Mouse (Mus musculus) limb, embryonic 10.5 days (tissue): ENCODE measurements around the gene Patl2. TPM values are rescaled to one million over a fixed set of nuclear protein-coding genes. Genes with fewer than 3 reads are reported as not detected.

Experiments used
- polyA plus RNA-seq: library from polyadenylated mRNA; unstranded; fragments of >200 nt; fragmentation: Nextera tagmentation; extraction: Ambion mirVana; gene quantifications from 2 replicates; pipeline ENCODE4 v1.2.1, GENCODE M21; 2016

The Patl2 gene
- polyA plus RNA-seq, 1 experiment from 2014 or later, result not detected

Other genes with a start within 250 kb of the Patl2 start
- 48.1 and 64.5 TPM in 2 replicates for gene Ctdspl2, start 230.2 kb downstream of the Patl2 start, polyA plus RNA-seq
- gene Mageb3, start 230.1 kb downstream of the Patl2 start, polyA plus RNA-seq, result 0.26 and 0.54 TPM in 2 replicates
- 13.1 and 13.6 TPM in 2 replicates for gene Eif3j1, start 157.6 kb downstream of the Patl2 start, polyA plus RNA-seq
- 9.8 and 12.1 TPM in 2 replicates for gene Spg11, start 67.8 kb downstream of the Patl2 start, polyA plus RNA-seq
- 73.7 and 87.1 TPM in 2 replicates for gene B2m, start 38.5 kb downstream of the Patl2 start, polyA plus RNA-seq
- gene Trim69, start 25.5 kb downstream of the Patl2 start, polyA plus RNA-seq, result 0.08 TPM in 1 of 2 replicates, not detected in the other
- gene Terb2, start 83 bp upstream of the Patl2 start, polyA plus RNA-seq, result not detected in 2 replicates
- 15.4 and 17.7 TPM in 2 replicates for gene Sord, start 48.6 kb upstream of the Patl2 start, polyA plus RNA-seq
- gene Duox2, start 112.3 kb upstream of the Patl2 start, polyA plus RNA-seq, result 0.03 TPM in 1 of 2 replicates, not detected in the other
- gene Duoxa2, start 112.7 kb upstream of the Patl2 start, polyA plus RNA-seq, result 0.13 TPM in 1 of 2 replicates, not detected in the other
- 0.45 TPM in 1 of 2 replicates, not detected in the other for gene Duoxa1, start 127.5 kb upstream of the Patl2 start, polyA plus RNA-seq
- gene Duox1, start 129.5 kb upstream of the Patl2 start, polyA plus RNA-seq, result 0.14 and 0.18 TPM in 2 replicates
- gene Shf, start 183.0 kb upstream of the Patl2 start, polyA plus RNA-seq, result 5.4 TPM in 2 replicates
- gene Slc28a2, start 240.3 kb upstream of the Patl2 start, polyA plus RNA-seq, result 0.09 TPM in 1 of 2 replicates, not detected in the other